Mouse (Mus musculus): ENCODE measurements at regions not wholly inside any gene's neighbourhood (a gene's known extent, or its start where the extent isn't known, plus 50 kb on each side); places are given as distances from the start of the nearest gene placed in this dataset.

DNA sequence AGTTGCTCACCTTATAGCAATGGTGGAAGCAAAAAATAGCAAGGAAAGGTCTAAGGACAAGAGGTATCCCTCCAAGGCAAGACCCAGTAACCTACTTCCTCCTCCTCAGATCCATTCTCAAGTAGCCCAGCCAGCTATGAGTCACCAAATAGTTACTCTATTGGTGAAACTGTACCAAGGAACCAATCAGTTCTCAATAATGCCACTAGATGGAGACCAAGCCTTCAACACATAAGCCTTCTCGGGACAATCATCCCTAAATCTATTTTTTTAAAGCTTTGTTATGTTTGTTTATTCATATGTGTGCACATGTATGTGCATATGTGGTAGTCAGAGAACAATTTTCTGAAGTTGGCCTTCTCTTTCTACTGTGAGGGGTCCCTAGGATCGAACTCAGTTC lies 434.3 kb upstream of the Xylt1 start:
- TF ChIP-seq CTCF (IDR thresholded peaks at IDR 0.05; ENCODE audit: borderline replicate concordance, extremely low read depth, insufficient read depth, insufficient read length) (peak; percentile 13; the same call in 1 of the 2 replicates), POLR2A (IDR thresholded peaks at IDR 0.05; ENCODE audit: borderline replicate concordance, extremely low read depth, insufficient read depth, insufficient read length, poor library complexity, severe bottlenecking) (no peak)
